Mouse (Mus musculus): Measurements from ENCODE around the gene Pold4.
"Not testable (repeated sequence)": the region's sequence is repeated elsewhere in the genome, so short reads cannot be mapped to it uniquely, and the experiment has no call there.

Gene Pold4

DNA sequence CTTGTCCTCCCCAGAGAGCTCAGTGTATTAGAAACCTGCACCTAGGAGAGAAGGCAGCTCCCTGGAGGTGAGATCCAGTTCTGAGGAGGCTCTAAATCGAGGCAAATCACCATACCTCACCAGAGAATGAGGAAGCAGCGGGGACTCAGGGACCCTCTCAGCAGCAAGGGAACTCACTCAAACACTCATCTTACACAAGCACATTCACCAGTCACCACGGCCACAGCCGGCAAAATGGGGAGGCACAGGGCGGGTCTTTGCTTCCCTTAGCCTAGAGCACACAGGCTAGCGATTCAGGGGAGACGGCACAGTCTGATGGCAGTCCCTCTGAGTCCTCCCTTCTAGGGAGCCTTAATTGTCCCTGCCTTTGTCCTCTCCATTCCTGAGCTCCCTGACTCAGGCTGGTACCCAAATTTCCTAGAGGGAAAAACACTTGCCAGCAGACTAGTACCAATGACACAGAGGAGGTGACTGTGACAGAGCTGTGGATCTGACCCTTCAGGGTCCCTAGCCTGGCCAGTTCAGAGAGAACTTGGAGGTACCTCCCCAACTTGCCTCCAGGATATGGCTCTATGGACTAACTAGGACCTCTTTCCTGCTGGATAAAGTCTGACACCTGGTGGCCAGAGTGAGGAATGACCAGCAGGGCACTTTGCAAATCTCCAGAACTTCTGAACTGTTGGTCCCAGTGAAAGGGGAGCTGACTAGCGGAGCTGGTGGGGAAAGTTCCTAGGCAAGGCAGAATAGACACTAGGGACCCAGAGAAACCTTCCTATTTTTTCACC lies 3.6 kb upstream of the Pold4 start:
- DNase-seq (ENCODE audit: low read depth, low spot score), result peak; percentile 79

- DNase-seq (ENCODE audit: low read depth, low spot score), result no peak
Measured at GRCm38 (mm10) chr19:4228891-4229290, 2.8 kb upstream of the Pold4 start.

DNA sequence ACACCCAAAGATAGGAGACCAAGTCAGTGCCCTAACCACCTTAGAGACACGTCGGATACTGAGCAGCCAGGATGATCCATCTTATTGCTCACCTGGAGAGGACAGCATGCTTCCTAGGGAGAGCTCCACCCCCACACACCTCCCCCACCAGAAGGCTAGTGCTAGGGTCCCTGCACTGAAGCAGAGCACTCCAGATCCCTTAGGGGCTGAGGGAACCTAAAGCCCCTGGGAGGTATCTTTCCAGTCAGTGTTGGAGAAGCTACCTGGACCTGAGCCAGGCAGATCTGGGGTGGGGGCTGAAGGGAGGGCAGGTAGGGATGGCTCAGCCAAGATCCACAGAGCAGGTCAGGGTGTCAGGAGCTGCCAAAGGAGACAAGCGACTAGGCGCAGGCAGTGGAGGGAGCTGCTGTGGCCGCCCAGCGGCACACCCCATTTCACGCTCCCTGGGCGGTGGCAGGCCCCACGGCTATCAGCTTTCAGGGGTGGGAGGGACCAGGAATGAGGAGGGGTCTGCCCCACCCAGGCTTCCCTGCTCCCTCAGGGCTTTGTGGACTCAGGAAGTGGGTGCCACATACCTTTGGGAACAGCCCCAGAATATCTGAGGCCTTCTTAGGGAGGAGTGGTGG lies 2.1 kb upstream of the Pold4 start:
- DNase-seq (ENCODE audit: low read depth, low spot score), result no peak

DNA sequence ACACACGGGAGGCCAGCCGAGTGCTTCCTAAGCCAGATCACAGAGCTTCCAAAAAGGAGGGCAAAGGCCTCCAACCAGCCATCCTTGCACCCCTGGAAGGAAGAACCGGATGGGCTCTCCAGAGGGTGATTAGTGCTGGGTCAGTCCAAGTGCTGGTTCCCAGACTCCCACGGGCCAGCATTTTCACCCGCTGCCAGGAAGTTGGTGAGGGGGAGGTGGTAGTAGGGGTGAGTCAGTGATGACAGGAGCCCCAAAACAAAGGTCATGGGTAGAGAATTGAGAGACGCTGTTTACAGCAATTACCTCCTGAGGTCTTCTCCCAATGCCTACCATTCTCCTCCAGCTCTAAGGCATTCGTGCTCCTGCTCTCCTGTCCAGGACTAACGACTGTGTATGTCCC lies 1.3 kb upstream of the Pold4 start:
- no peak for DNase-seq (ENCODE audit: low read depth, low spot score)

- no peak for DNase-seq (ENCODE audit: low read depth, low spot score)
Measured at GRCm38 (mm10) chr19:4232186-4232572, 480 bp downstream of the Pold4 start.

GRCm38 (mm10) chr19:4232651-4233050 lies 952 bp downstream of the Pold4 start:
- no peak for DNase-seq (ENCODE audit: low read depth, low spot score)

GRCm38 (mm10) chr19:4234548-4234947 lies 2.8 kb downstream of the Pold4 start:
- DNase-seq (ENCODE audit: low read depth, low spot score), result no peak

DNA sequence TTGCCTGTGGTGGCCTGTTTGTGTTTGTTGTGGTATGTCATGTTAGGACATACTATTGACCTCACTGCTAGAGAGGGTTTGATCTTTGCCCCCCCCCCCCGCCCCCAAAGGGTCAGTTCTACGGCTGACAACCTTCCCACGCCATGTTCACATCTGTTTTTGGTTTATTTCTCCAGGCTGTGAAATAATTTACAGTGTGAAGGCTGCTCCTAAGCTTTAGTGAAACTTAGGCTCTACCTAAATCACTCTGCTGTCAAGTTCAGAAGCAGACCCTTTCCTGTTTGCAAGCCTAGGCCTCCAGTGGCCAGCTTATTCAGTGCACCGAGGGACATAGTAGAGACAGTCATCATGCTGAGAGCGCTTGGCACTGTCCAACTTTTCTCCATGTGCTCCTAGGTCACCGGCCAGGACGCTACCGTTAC lies 8.6 kb downstream of the Pold4 start:
- no peak for DNase-seq (ENCODE audit: low read depth, low spot score)

DNA sequence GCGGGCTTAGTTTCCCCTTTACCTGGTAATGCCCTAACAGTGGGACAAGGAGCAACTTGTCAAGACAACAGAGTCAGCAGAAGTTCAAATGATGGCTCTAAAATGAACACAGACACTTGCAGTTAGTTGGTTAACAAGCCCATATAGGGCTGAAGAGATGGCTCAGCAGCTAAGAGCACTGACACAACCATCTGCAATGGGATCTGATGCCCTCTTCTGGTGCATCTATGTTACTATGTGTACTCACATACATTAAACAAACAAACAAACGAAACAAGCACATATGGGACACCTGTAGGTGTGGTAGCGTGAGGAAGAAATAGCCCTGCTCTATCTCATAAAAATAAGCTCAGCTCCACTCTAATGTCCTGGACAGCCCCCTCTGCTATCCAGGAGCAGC lies 10.7 kb downstream of the Pold4 start:
- DNase-seq (ENCODE audit: low read depth, low spot score), result no peak

DNA sequence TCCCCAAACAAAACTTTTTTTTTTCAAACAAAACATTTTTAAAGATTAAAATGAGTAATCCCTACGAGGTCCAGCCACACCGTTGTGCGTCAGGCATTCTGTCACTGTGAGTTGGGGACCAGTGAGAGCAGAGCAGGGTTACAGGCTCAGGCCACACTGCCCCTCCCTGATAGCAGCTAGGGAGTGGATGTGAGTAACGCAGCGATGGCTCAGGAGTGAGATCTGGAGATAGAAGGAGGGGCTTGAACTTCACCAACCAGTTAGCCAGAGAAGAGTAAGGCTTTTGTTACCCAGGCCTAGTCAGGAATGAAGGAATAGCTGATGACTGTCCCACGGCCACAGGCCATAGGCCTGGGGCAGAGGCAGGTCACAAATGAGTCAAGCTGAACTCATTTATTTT lies 13.1 kb downstream of the Pold4 start:
- DNase-seq (ENCODE audit: low read depth, low spot score), result no peak

GRCm38 (mm10) chr19:4247010-4247409 lies 15.3 kb downstream of the Pold4 start:
- DNase-seq (ENCODE audit: low read depth, low spot score), result no peak

- DNase-seq (ENCODE audit: low read depth, low spot score), result not testable (repeated sequence)
Measured at GRCm38 (mm10) chr19:4248683-4249082, 17.0 kb downstream of the Pold4 start.

DNA sequence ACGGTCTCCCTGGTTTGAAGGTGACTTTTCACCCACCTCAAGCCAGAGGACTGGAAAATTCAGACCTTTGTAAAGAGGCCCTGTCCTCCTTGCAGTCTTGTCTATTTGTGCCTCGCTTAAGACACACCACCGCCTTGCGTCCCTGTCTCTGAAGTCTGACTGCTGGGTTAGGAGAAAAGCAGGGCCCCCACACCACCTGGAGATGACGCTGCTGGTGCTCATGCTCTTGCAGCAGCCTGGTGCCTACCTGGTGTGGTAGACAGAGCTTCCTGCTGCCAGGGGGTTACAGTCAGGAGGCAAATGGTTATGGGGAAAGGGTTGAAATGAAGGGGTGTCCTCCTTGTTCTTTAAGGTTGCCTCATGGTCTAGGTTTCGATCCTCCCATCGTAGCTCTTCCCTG lies 22.5 kb downstream of the Pold4 start:
- no peak for DNase-seq (ENCODE audit: low read depth, low spot score)

GRCm38 (mm10) chr19:4255583-4256162 lies 24.0 kb downstream of the Pold4 start:
- DNase-seq (ENCODE audit: low read depth, low spot score), result no peak

- DNase-seq (ENCODE audit: low read depth, low spot score), result peak; percentile 96
Measured at GRCm38 (mm10) chr19:4257216-4257896, 25.7 kb downstream of the Pold4 start.

GRCm38 (mm10) chr19:4257897-4258252 lies 26.2 kb downstream of the Pold4 start:
- no peak for DNase-seq (ENCODE audit: low read depth, low spot score)

DNA sequence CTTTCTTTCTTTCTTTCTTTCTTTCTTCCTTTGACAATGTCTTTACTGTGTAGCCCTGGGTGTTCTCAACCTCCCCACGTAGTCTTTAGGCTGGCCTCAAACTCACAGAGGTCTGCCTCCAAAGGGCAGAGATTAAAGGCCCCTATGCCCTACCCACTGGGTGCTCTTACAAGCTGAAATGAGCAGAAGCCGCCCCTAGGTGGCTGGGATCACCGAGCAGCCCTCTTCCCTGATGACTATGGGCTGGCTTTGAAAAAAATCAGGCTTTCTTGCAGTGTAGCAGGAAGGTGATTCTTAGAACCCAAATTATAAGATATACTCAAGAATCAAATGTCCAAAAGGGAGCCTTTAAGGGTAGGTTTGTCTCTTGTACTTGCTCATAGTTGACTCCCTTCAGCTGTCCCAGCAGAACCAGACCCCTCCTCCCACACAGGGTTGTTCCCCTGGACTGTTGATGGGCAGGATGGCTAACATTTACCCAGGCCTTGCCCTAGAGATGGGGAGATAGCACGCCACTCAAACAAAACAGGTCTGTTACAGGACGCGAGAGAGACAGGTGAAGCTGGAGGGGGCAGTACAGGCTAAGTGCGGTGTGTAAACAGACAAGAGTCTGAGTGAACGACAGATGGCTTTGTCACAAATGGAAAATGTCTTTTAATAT lies 29.5 kb downstream of the Pold4 start:
- no peak for DNase-seq (ENCODE audit: low read depth, low spot score)

- no peak for DNase-seq (ENCODE audit: low read depth, low spot score)
Measured at GRCm38 (mm10) chr19:4262756-4263155, 31.1 kb downstream of the Pold4 start.

GRCm38 (mm10) chr19:4263702-4264101 lies 32.0 kb downstream of the Pold4 start:
- DNase-seq (ENCODE audit: low read depth, low spot score), result no peak

- DNase-seq (ENCODE audit: low read depth, low spot score), result no peak
Measured at GRCm38 (mm10) chr19:4264171-4264780, 32.6 kb downstream of the Pold4 start.

- DNase-seq (ENCODE audit: low read depth, low spot score), result no peak
Measured at GRCm38 (mm10) chr19:4265956-4266355, 34.3 kb downstream of the Pold4 start.

All from retina, postnatal 7 days (tissue).